26 mouse cellular contexts compared by ENCODE assay signal in genomic region chr5:138843168-138843824, GRCm38 (mm10). TPM values are rescaled to one million over a fixed set of nuclear protein-coding genes. Genes with fewer than 3 reads are reported as not detected.
DNase-seq lines count a peak whose midpoint lies in the region; ATAC-seq and TF ChIP-seq lines count a peak whose summit lies in the region.
"Had no signal": no experiment of that assay in that cellular context is flagged by ENCODE, and none has a peak within 500 bp of the region (broad histone marks: within the 10 kb centered on the region; RNA-seq: fewer than 3 reads in every experiment).

No protein-coding gene starts in this region.

- no peak overlapping the region for H3K4me3 ChIP-seq in heart, embryonic 14.5 days (ENCODE audit: control insufficient read depth in 1 of 2, insufficient read depth in 1 of 2, low read depth in 1 of 2, low read length in 2 of 2)
- H3K4me3 ChIP-seq in kidney, embryonic 16.5 days (ENCODE audit: low read length), result no peak overlapping the region
- no peak overlapping the region for H3K4me3 ChIP-seq in lung, postnatal 0 days (ENCODE audit: low read depth, low read length)
- no peak overlapping the region for H3K4me3 ChIP-seq in midbrain, postnatal 0 days (ENCODE audit: low read depth, low read length)
- H3K4me3 ChIP-seq: embryonic facial prominence, embryonic 13.5 days; forebrain, embryonic 13.5 days; gastrocnemius, adult 2 months; heart, embryonic 10.5 days; heart, embryonic 15.5 days; hindbrain, embryonic 10.5 days had no signal

- no peaks in the 10 kb centered on the region for H3K27me3 ChIP-seq in heart, embryonic 14.5 days (ENCODE audit: control insufficient read depth, insufficient read depth, low read length)
- no peaks in the 10 kb centered on the region for H3K27me3 ChIP-seq in kidney, embryonic 16.5 days (ENCODE audit: insufficient read depth, low read length)
- no peaks in the 10 kb centered on the region for H3K27me3 ChIP-seq in lung, postnatal 0 days (replicated peaks; ENCODE audit: insufficient read depth, low read length)
- H3K27me3 ChIP-seq in midbrain, postnatal 0 days (ENCODE audit: insufficient read depth, low read length), result no peaks in the 10 kb centered on the region
- H3K27me3 ChIP-seq: embryonic facial prominence, embryonic 13.5 days; forebrain, embryonic 13.5 days; heart, embryonic 15.5 days had no signal

- 70% methylated on average over 9 of the region's 9 CpGs for WGBS in heart, embryonic 14.5 days
- WGBS in kidney, embryonic 16.5 days, result 35% methylated on average over 9 of the region's 9 CpGs
- WGBS in lung, postnatal 0 days, result 48% methylated on average over 9 of the region's 9 CpGs
- WGBS in midbrain, postnatal 0 days, result 73% methylated on average over 9 of the region's 9 CpGs

- H3K4me2 ChIP-seq in heart, embryonic 14.5 days (ENCODE audit: low read length), result no peak overlapping the region
- no peak overlapping the region for H3K4me2 ChIP-seq in kidney, embryonic 16.5 days (replicated peaks; ENCODE audit: low read depth, low read length)
- H3K4me2 ChIP-seq in lung, postnatal 0 days (replicated peaks; ENCODE audit: low read depth, low read length), result no peak overlapping the region
- no peak overlapping the region for H3K4me2 ChIP-seq in midbrain, postnatal 0 days (ENCODE audit: low read depth, low read length, poor library complexity, severe bottlenecking)
- H3K4me2 ChIP-seq: embryonic facial prominence, embryonic 13.5 days; forebrain, embryonic 13.5 days; heart, embryonic 15.5 days; hindbrain, embryonic 14.5 days had no signal

- no peak overlapping the region for H3K9ac ChIP-seq in heart, embryonic 14.5 days (ENCODE audit: low read length)
- no peak overlapping the region for H3K9ac ChIP-seq in kidney, embryonic 16.5 days (replicated peaks; ENCODE audit: low read length)
- no peak overlapping the region for H3K9ac ChIP-seq in lung, postnatal 0 days (replicated peaks; ENCODE audit: low read depth)
- H3K9ac ChIP-seq in midbrain, postnatal 0 days (replicated peaks; ENCODE audit: low read length, poor library complexity, severe bottlenecking), result no peak overlapping the region
- H3K9ac ChIP-seq: embryonic facial prominence, embryonic 13.5 days; forebrain, embryonic 13.5 days; forebrain, postnatal 0 days; heart, embryonic 15.5 days; hindbrain, embryonic 14.5 days had no signal

- TF ChIP-seq CTCF in lung, postnatal 0 days (IDR thresholded peaks at IDR 0.05), result no peak
- no peak for TF ChIP-seq CTCF in midbrain, postnatal 0 days (IDR thresholded peaks at IDR 0.05)

- 0 out of 2 replicates have a peak, but pooled peaks have one; percentile 14 for ATAC-seq in heart, embryonic 14.5 days (ENCODE audit: insufficient number of reproducible peaks, insufficient read depth, low FRiP score, low read depth)
- ATAC-seq in kidney, embryonic 16.5 days (ENCODE audit: low FRiP score, low TSS enrichment), result peak; percentile 83
- peak; percentile 25 for ATAC-seq in lung, postnatal 0 days
- ATAC-seq in midbrain, postnatal 0 days (ENCODE audit: low FRiP score), result no peak
- ATAC-seq: forebrain, embryonic 13.5 days; forebrain, postnatal 0 days had no signal

- no peak for DNase-seq in heart, adult 9 months (ENCODE audit: low spot score in 2 of 2)
- no peak for DNase-seq in kidney, postnatal 36 days
- no peak for DNase-seq in lung, postnatal 0 days (ENCODE audit: low spot score)
- no peak for DNase-seq in lung, postnatal 14 days
- DNase-seq in fibroblast of lung, adult 2 months (ENCODE audit: low read depth), result peak; percentile 7
- no peak for DNase-seq in midbrain, postnatal 0 days (ENCODE audit: low spot score)
- DNase-seq: adrenal gland, postnatal 10 days; cerebellum, adult 11 months; cerebellum, adult 8-10 months; cerebellum, postnatal 14 days; forebrain, postnatal 0 days; gastrocnemius, adult 2 months; gastrocnemius, postnatal 25 days had no signal

- no peak overlapping the region for H3K27ac ChIP-seq in heart, embryonic 14.5 days (replicated peaks in 1 of 2; ENCODE audit: control insufficient read depth in 1 of 2, insufficient read depth in 1 of 2, low read depth in 2 of 2, low read length in 2 of 2)
- peak overlapping the region; percentile 47; the same call in 1 of the 2 replicates for H3K27ac ChIP-seq in kidney, embryonic 16.5 days (ENCODE audit: low read length)
- H3K27ac ChIP-seq in lung, postnatal 0 days (ENCODE audit: low read length), result no peak overlapping the region
- H3K27ac ChIP-seq in midbrain, postnatal 0 days (ENCODE audit: low read depth, low read length), result no peak overlapping the region
- H3K27ac ChIP-seq: embryonic facial prominence, embryonic 13.5 days; forebrain, embryonic 13.5 days; gastrocnemius, adult 2 months; heart, embryonic 10.5 days; heart, embryonic 15.5 days; hindbrain, embryonic 10.5 days; hindbrain, embryonic 14.5 days had no signal

- H3K9me3 ChIP-seq in heart, embryonic 14.5 days (ENCODE audit: control insufficient read depth, low read length), result 0 out of 2 replicates have a peak, but pooled peaks cover 6% of the 10 kb centered on the region
- peaks cover 8% of the 10 kb centered on the region; the same call in 1 of the 2 replicates for H3K9me3 ChIP-seq in kidney, embryonic 16.5 days (ENCODE audit: low read length)
- no peaks in the 10 kb centered on the region for H3K9me3 ChIP-seq in lung, postnatal 0 days (ENCODE audit: low read length)
- no peaks in the 10 kb centered on the region for H3K9me3 ChIP-seq in midbrain, postnatal 0 days (ENCODE audit: low read length)
- H3K9me3 ChIP-seq: embryonic facial prominence, embryonic 13.5 days; forebrain, embryonic 13.5 days; heart, embryonic 10.5 days; heart, embryonic 15.5 days; hindbrain, embryonic 10.5 days had no signal

- H3K4me1 ChIP-seq in heart, embryonic 14.5 days (ENCODE audit: control insufficient read depth in 2 of 2, insufficient read depth in 2 of 2, low read length in 2 of 2), result peaks cover 5 to 7% of the 10 kb centered on the region in 2 experiments
- no peaks in the 10 kb centered on the region for H3K4me1 ChIP-seq in kidney, embryonic 16.5 days (ENCODE audit: insufficient read depth, low read length)
- no peaks in the 10 kb centered on the region for H3K4me1 ChIP-seq in lung, postnatal 0 days (ENCODE audit: insufficient read depth, low read depth, low read length)
- no peaks in the 10 kb centered on the region for H3K4me1 ChIP-seq in midbrain, postnatal 0 days (ENCODE audit: insufficient read depth, low read length)
- H3K4me1 ChIP-seq: embryonic facial prominence, embryonic 13.5 days had no signal

- no peak for TF ChIP-seq EP300 in lung, postnatal 0 days (IDR thresholded peaks at IDR 0.05)

- H3K36me3 ChIP-seq in heart, embryonic 14.5 days (ENCODE audit: control insufficient read depth, insufficient read depth, low read length), result no peaks in the 10 kb centered on the region
- no peaks in the 10 kb centered on the region for H3K36me3 ChIP-seq in kidney, embryonic 16.5 days (ENCODE audit: insufficient read depth, low read length)
- no peaks in the 10 kb centered on the region for H3K36me3 ChIP-seq in lung, postnatal 0 days (ENCODE audit: insufficient read depth, low read length)
- no peaks in the 10 kb centered on the region for H3K36me3 ChIP-seq in midbrain, postnatal 0 days (ENCODE audit: insufficient read depth, low read length)
- H3K36me3 ChIP-seq: embryonic facial prominence, embryonic 13.5 days; heart, embryonic 10.5 days; heart, embryonic 15.5 days; hindbrain, embryonic 10.5 days had no signal

RNA-seq across cellular contexts. Expression of gene Gm5294, which starts 23.4 kb away (rescaled TPM):
- not detected in 2 replicates for polyA plus RNA-seq in heart, embryonic 14.5 days (2014; fragmentation: Nextera tagmentation; extraction: Ambion mirVana)
- not detected in 2 replicates for polyA plus RNA-seq in kidney, embryonic 16.5 days (2015; fragmentation: Nextera tagmentation; extraction: Ambion mirVana)
- not detected in 2 replicates for polyA plus RNA-seq in lung, postnatal 0 days (2015; fragmentation: Nextera tagmentation; extraction: Ambion mirVana)
- not detected in 2 replicates for total RNA-seq in midbrain, postnatal 0 days (2014; rRNA removed)
- 0.25 TPM in 1 of 2 replicates, not detected in the other for polyA plus RNA-seq in midbrain, postnatal 0 days (2015; fragmentation: Nextera tagmentation; extraction: Ambion mirVana)
- total RNA-seq: adrenal gland, postnatal 10 days; adrenal gland, postnatal 4 days; common myeloid progenitor, adult 5-6 weeks; forebrain, postnatal 0 days; gastrocnemius, adult 2 months; gastrocnemius, postnatal 25 days; heart, postnatal 25 days; MEL had no signal
- polyA plus RNA-seq: C2C12; embryonic facial prominence, embryonic 13.5 days; forebrain, embryonic 13.5 days; forebrain, postnatal 0 days; heart, embryonic 10.5 days; heart, embryonic 15.5 days; hindbrain, embryonic 10.5 days had no signal
